Mouse (Mus musculus) kidney, postnatal 36 days (tissue): ENCODE data around the gene Fat3.
A peak's percentile ranks its signal among the peaks of the same experiment; 100 is the strongest.

Experiments used
- DNase-seq, 2 experiments: peaks; one replicate each; pipeline ENCODE4 v3.0.0; 2021 to 2022; ENCODE audit warnings: mixed read lengths in 2 of 2

Gene Fat3

GRCm38 (mm10) chr9:16307789-16308188, 193.3 kb downstream of the Fat3 start:
- DNase-seq: no peak

- no peak for DNase-seq
Observed at GRCm38 (mm10) chr9:16306222-16306621, 194.9 kb downstream of the Fat3 start.

GRCm38 (mm10) chr9:16305396-16306086, 195.5 kb downstream of the Fat3 start:
- no peak for DNase-seq

- DNase-seq: no peak
Observed at GRCm38 (mm10) chr9:16304949-16305348, 196.1 kb downstream of the Fat3 start.

- DNase-seq: no peak
Observed at GRCm38 (mm10) chr9:16302484-16302883, 198.6 kb downstream of the Fat3 start.

- DNase-seq: no peak
Observed at GRCm38 (mm10) chr9:16297935-16298334, 203.2 kb downstream of the Fat3 start.

- no peak for DNase-seq
Observed at GRCm38 (mm10) chr9:16293928-16294806, 206.9 kb downstream of the Fat3 start.

- DNase-seq: no peak
Observed at GRCm38 (mm10) chr9:16292492-16292891, 208.6 kb downstream of the Fat3 start.

- DNase-seq: no peak
Observed at GRCm38 (mm10) chr9:16290911-16291310, 210.2 kb downstream of the Fat3 start.

GRCm38 (mm10) chr9:16283033-16283432, 218.1 kb downstream of the Fat3 start:
- DNase-seq: no peak

- DNase-seq: no peak
Observed at GRCm38 (mm10) chr9:16282291-16282804, 218.7 kb downstream of the Fat3 start.

- DNase-seq: no peak
Observed at GRCm38 (mm10) chr9:16275589-16275988, 225.5 kb downstream of the Fat3 start.

- DNase-seq: no peak
Observed at GRCm38 (mm10) chr9:16274130-16274529, 227.0 kb downstream of the Fat3 start.

- DNase-seq: no peak
Observed at GRCm38 (mm10) chr9:16272810-16273209, 228.3 kb downstream of the Fat3 start.

- no peak for DNase-seq
Observed at GRCm38 (mm10) chr9:16270768-16271114, 230.3 kb downstream of the Fat3 start.

GRCm38 (mm10) chr9:16270056-16270767, 230.9 kb downstream of the Fat3 start:
- DNase-seq: no peak

- DNase-seq: peak in 1 of 2 experiments; percentile 10
Observed at GRCm38 (mm10) chr9:16265519-16265918, 235.6 kb downstream of the Fat3 start.

GRCm38 (mm10) chr9:16257241-16257840, 243.7 kb downstream of the Fat3 start:
- DNase-seq: no peak

- no peak for DNase-seq
Observed at GRCm38 (mm10) chr9:16256577-16257207, 244.4 kb downstream of the Fat3 start.

GRCm38 (mm10) chr9:16246741-16247140, 254.3 kb downstream of the Fat3 start:
- DNase-seq: no peak

- no peak for DNase-seq
Observed at GRCm38 (mm10) chr9:16231575-16231974, 269.5 kb downstream of the Fat3 start.

- no peak for DNase-seq
Observed at GRCm38 (mm10) chr9:16228919-16229318, 272.2 kb downstream of the Fat3 start.
